Mouse (Mus musculus): Measurements from ENCODE around the gene Psme2. TPM values are rescaled to one million over a fixed set of nuclear protein-coding genes. Genes with fewer than 3 reads are reported as not detected.

Psme2 gene
- polyA plus RNA-seq, 1 experiment from 2014 or later = 296 TPM

DNA sequence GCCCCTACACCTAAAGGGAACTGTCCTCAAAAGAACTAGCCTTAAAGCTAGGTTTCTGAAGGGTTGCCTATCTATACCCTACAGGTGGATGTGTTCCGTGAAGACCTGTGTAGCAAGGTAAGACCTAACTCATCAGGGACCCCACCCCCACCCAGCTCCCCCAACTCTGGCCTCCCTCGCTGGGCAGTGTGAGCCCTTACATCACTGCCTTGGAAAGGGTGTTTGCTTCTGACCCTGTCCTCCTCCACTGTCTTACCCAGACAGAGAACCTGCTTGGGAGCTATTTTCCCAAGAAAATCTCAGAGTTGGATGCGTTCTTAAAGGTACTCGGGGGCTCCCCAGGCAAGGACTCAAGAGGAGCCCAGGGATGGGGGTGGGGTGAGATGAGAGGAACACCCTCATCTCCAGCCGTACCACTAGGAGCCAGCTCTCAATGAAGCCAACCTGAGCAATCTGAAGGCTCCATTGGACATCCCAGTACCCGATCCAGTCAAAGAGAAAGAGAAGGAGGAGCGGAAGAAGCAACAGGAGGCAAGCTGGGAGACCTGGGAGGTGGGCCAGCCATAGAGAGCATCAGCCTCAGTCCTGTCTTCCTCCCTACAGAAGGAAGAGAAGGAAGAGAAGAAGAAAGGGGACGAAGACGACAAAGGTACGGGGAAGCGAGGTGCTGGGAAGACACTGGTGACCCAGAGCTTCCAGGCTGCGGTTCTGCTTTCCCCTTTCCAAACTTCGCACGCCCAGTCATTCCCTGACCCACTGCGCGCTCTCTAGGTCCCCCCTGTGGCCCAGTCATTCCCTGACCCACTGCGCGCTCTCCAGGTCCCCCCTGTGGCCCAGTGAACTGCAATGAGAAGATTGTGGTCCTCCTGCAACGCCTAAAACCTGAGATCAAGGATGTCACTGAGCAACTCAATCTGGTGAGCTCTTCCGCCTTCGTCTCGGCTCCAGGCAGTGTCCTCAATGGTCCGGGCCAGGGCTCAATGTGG, 11.1 kb downstream of the Psme2 start:
- no peak overlapping the region for H3K4me2 ChIP-seq (replicated peaks; ENCODE audit: low read depth, low read length)
- ATAC-seq (ENCODE audit: insufficient number of reproducible peaks, insufficient read depth, low FRiP score, low read depth) = no peak
- peaks cover 6% of the 10 kb centered on the region; the same call in 1 of the 2 replicates for H3K36me3 ChIP-seq (ENCODE audit: control insufficient read depth, insufficient read depth, low read length)
- H3K27ac ChIP-seq (ENCODE audit: low read length) = no peak overlapping the region
- no peaks in the 10 kb centered on the region for H3K27me3 ChIP-seq (ENCODE audit: control insufficient read depth, insufficient read depth, low read length)
- H3K9ac ChIP-seq (replicated peaks; ENCODE audit: low read depth, low read length) = no peak overlapping the region
- whole genome bisulfite sequencing = 85% methylated on average over 23 of the region's 23 CpGs
- no peak overlapping the region for H3K4me3 ChIP-seq (ENCODE audit: low read depth, low read length)
- H3K4me1 ChIP-seq (ENCODE audit: control insufficient read depth, insufficient read depth, low read length) = peaks cover 4% of the 10 kb centered on the region; the same call in 1 of the 2 replicates
- no peaks in the 10 kb centered on the region for H3K9me3 ChIP-seq (ENCODE audit: control insufficient read depth, low read depth, low read length)

DNA sequence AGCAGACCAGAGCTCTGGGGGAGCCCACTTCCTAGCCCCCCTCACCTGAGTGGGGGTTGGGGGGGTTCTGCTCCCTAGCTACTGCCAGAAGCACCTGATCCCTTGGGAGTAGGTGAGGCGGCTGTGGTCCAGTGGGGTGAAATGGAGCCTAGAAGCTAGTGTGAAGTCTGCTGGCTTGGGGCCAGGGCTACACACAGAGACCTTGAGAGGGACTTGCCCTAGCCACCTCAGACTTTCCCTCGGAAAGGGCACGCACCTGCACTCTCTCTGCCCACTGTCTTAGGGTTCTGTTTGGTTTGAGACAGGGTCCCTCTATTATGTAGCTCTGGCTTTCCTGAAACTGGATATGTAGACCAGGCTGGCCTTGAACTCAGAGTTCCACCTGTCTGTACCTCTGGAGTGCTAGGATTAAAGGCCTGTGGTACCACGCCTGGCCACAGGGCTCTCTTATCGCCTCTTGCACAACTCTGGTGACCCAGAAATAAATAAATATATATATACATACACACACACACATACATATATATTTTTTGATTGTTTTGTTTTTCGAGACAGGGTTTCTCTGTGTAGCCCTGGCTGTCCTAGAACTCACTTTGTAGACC, 12.1 kb downstream of the Psme2 start:
- 24% methylated on average over 6 of the region's 6 CpGs for WGBS
- peaks cover 6% of the 10 kb centered on the region; the same call in 1 of the 2 replicates for H3K36me3 ChIP-seq (ENCODE audit: control insufficient read depth, insufficient read depth, low read length)
- H3K4me1 ChIP-seq (ENCODE audit: control insufficient read depth, insufficient read depth, low read length) = peaks cover 4% of the 10 kb centered on the region; the same call in 1 of the 2 replicates
- peak overlapping the region; percentile 76 for H3K27ac ChIP-seq (ENCODE audit: low read length)
- H3K9ac ChIP-seq (replicated peaks; ENCODE audit: low read depth, low read length) = peak overlapping the region; percentile 76
- peak; percentile 16 for ATAC-seq (ENCODE audit: insufficient number of reproducible peaks, insufficient read depth, low FRiP score, low read depth)
- peak overlapping the region; percentile 78 for H3K4me3 ChIP-seq (ENCODE audit: low read depth, low read length)
- H3K4me2 ChIP-seq (replicated peaks; ENCODE audit: low read depth, low read length) = peak overlapping the region; percentile 84
- H3K27me3 ChIP-seq (ENCODE audit: control insufficient read depth, insufficient read depth, low read length) = no peaks in the 10 kb centered on the region
- H3K9me3 ChIP-seq (ENCODE audit: control insufficient read depth, low read depth, low read length) = no peaks in the 10 kb centered on the region

GRCm38 (mm10) chr14:55577871-55578667, 12.8 kb downstream of the Psme2 start, which contains the start of gene Psme1:
Gene Psme1 (plus strand): TSS chr14:55578123.
- peak; percentile 87 for ATAC-seq (ENCODE audit: insufficient number of reproducible peaks, insufficient read depth, low FRiP score, low read depth)
- WGBS = under 1% methylated on average over 31 of the region's 32 CpGs

GRCm38 (mm10) chr14:55576376-55576775, 14.5 kb downstream of the Psme2 start:
- Histone ChIP-seq H3K4me1 (ENCODE audit: control insufficient read depth, insufficient read depth, low read length) (peaks cover 4% of the 10 kb centered on the region; the same call in 1 of the 2 replicates), H3K36me3 (ENCODE audit: control insufficient read depth, insufficient read depth, low read length) (peaks cover 6% of the 10 kb centered on the region; the same call in 1 of the 2 replicates), H3K27me3 (ENCODE audit: control insufficient read depth, insufficient read depth, low read length) (no peaks in the 10 kb centered on the region), H3K27ac (ENCODE audit: low read length) (no peak overlapping the region), H3K4me2 (replicated peaks; ENCODE audit: low read depth, low read length) (no peak overlapping the region), H3K9me3 (ENCODE audit: control insufficient read depth, low read depth, low read length) (no peaks in the 10 kb centered on the region), H3K4me3 (ENCODE audit: low read depth, low read length) (no peak overlapping the region), H3K9ac (replicated peaks; ENCODE audit: low read depth, low read length) (no peak overlapping the region)
- 78% methylated on average over 15 of the region's 16 CpGs for WGBS
- no peak for ATAC-seq (ENCODE audit: insufficient number of reproducible peaks, insufficient read depth, low FRiP score, low read depth)

More at GRCm38 (mm10) chr14:55577871-55578667, 12.8 kb downstream of the Psme2 start, which contains the start of gene Psme1:
- peaks cover 4% of the 10 kb centered on the region; the same call in 1 of the 2 replicates for H3K4me1 ChIP-seq (ENCODE audit: control insufficient read depth, insufficient read depth, low read length)
- H3K36me3 ChIP-seq (ENCODE audit: control insufficient read depth, insufficient read depth, low read length) = peaks cover 6% of the 10 kb centered on the region; the same call in 1 of the 2 replicates
- peak within 1 kb of the TSS; percentile 76 for H3K9ac ChIP-seq (replicated peaks; ENCODE audit: low read depth, low read length)
- H3K4me2 ChIP-seq (replicated peaks; ENCODE audit: low read depth, low read length) = peak within 1 kb of the TSS; percentile 84
- H3K4me3 ChIP-seq (ENCODE audit: low read depth, low read length) = peak within 1 kb of the TSS; percentile 78
- H3K9me3 ChIP-seq (ENCODE audit: control insufficient read depth, low read depth, low read length) = no peaks in the 10 kb centered on the region
- peak within 1 kb of the TSS; percentile 76 for H3K27ac ChIP-seq (ENCODE audit: low read length)
- no peaks in the 10 kb centered on the region for H3K27me3 ChIP-seq (ENCODE audit: control insufficient read depth, insufficient read depth, low read length)

- 67% methylated on average over 13 of the region's 13 CpGs for whole genome bisulfite sequencing
- H3K36me3 ChIP-seq (ENCODE audit: control insufficient read depth, insufficient read depth, low read length) = peaks cover 2% of the 10 kb centered on the region
- H3K9ac ChIP-seq (replicated peaks; ENCODE audit: low read depth, low read length) = no peak overlapping the region
- H3K27ac ChIP-seq (ENCODE audit: low read length) = no peak overlapping the region
- no peaks in the 10 kb centered on the region for H3K27me3 ChIP-seq (ENCODE audit: control insufficient read depth, insufficient read depth, low read length)
- no peaks in the 10 kb centered on the region for H3K9me3 ChIP-seq (ENCODE audit: control insufficient read depth, low read depth, low read length)
- H3K4me1 ChIP-seq (ENCODE audit: control insufficient read depth, insufficient read depth, low read length) = peaks cover 4% of the 10 kb centered on the region; the same call in 1 of the 2 replicates
- H3K4me3 ChIP-seq (ENCODE audit: low read depth, low read length) = no peak overlapping the region
- ATAC-seq (ENCODE audit: insufficient number of reproducible peaks, insufficient read depth, low FRiP score, low read depth) = no peak
- H3K4me2 ChIP-seq (replicated peaks; ENCODE audit: low read depth, low read length) = no peak overlapping the region
These were observed 15.2 kb downstream of the Psme2 start for GRCm38 (mm10) chr14:55575711-55576110.

- Histone ChIP-seq H3K27me3 (ENCODE audit: control insufficient read depth, insufficient read depth, low read length) (no peaks in the 10 kb centered on the region), H3K27ac (ENCODE audit: low read length) (no peak within 1 kb of the TSS), H3K9ac (replicated peaks; ENCODE audit: low read depth, low read length) (no peak within 1 kb of the TSS), H3K4me3 (ENCODE audit: low read depth, low read length) (no peak within 1 kb of the TSS), H3K4me2 (replicated peaks; ENCODE audit: low read depth, low read length) (no peak within 1 kb of the TSS), H3K36me3 (ENCODE audit: control insufficient read depth, insufficient read depth, low read length) (no peaks in the 10 kb centered on the region; the same call in 1 of the 2 replicates), H3K9me3 (ENCODE audit: control insufficient read depth, low read depth, low read length) (no peaks in the 10 kb centered on the region), H3K4me1 (ENCODE audit: control insufficient read depth, insufficient read depth, low read length) (peaks cover 4% of the 10 kb centered on the region; the same call in 1 of the 2 replicates)
- no peak for ATAC-seq (ENCODE audit: insufficient number of reproducible peaks, insufficient read depth, low FRiP score, low read depth)
- WGBS = 71% methylated on average over 8 of the region's 8 CpGs
These were observed 15.6 kb downstream of the Psme2 start, which contains the start of gene Fitm1 for GRCm38 (mm10) chr14:55575302-55575701. Gene Fitm1 (plus strand): TSS chr14:55575617.

GRCm38 (mm10) chr14:55571760-55572159, 19.2 kb downstream of the Psme2 start:
- H3K27ac ChIP-seq (ENCODE audit: low read length) = no peak overlapping the region
- no peak overlapping the region for H3K9ac ChIP-seq (replicated peaks; ENCODE audit: low read depth, low read length)
- H3K9me3 ChIP-seq (ENCODE audit: control insufficient read depth, low read depth, low read length) = no peaks in the 10 kb centered on the region
- no peak for ATAC-seq (ENCODE audit: insufficient number of reproducible peaks, insufficient read depth, low FRiP score, low read depth)
- no peak overlapping the region for H3K4me3 ChIP-seq (ENCODE audit: low read depth, low read length)
- H3K4me2 ChIP-seq (replicated peaks; ENCODE audit: low read depth, low read length) = no peak overlapping the region
- H3K4me1 ChIP-seq (ENCODE audit: control insufficient read depth, insufficient read depth, low read length) = no peaks in the 10 kb centered on the region; the same call in 1 of the 2 replicates
- H3K36me3 ChIP-seq (ENCODE audit: control insufficient read depth, insufficient read depth, low read length) = peaks cover 20% of the 10 kb centered on the region
- H3K27me3 ChIP-seq (ENCODE audit: control insufficient read depth, insufficient read depth, low read length) = no peaks in the 10 kb centered on the region

Data from stomach, embryonic 14.5 days (tissue).